Mouse (Mus musculus): ENCODE measurements at regions not wholly inside any gene's neighbourhood (a gene's known extent, or its start where the extent isn't known, plus 50 kb on each side); places are given as distances from the start of the nearest gene placed in this dataset.

DNA sequence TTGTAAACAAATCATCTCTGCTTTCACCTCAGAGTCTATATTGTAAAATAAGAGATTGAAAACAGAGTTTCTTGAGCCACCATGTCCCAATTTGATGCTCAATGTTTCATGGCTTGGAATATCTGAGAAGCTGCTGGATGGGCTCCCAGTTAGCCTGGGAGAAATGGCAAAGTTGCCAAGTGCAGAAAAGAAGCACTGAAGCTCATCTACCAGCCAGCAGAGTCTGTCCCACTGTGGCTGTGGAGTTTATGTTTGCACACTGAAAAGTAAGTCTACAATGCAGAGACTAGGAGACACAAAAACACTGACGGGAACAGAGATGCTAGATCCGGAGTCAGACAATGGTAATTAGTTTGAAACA, 341.7 kb downstream of the Fam84a start:
- H3K4me1 ChIP-seq: peaks cover 6% of the 10 kb centered on the region; the same call in 1 of the 2 replicates
- WGBS: 86% methylated on average over 2 of the region's 2 CpGs

GRCm38 (mm10) chr12:13809291-13810154, 342.3 kb downstream of the Fam84a start:
- no peak for ATAC-seq (ENCODE audit: low FRiP score, low read depth)
- Histone ChIP-seq H3K4me2 (replicated peaks) (no peak overlapping the region), H3K4me3 (no peak overlapping the region), H3K4me1 (peaks cover 6% of the 10 kb centered on the region; the same call in 1 of the 2 replicates), H3K9me3 (no peaks in the 10 kb centered on the region), H3K27ac (replicated peaks) (no peak overlapping the region), H3K27me3 (no peaks in the 10 kb centered on the region), H3K9ac (replicated peaks) (no peak overlapping the region), H3K36me3 (no peaks in the 10 kb centered on the region)
- 81% methylated on average over 6 of the region's 6 CpGs for WGBS

More for the DNA sequence above, 341.7 kb downstream of the Fam84a start:
- no peak overlapping the region for H3K27ac ChIP-seq (replicated peaks)
- no peaks in the 10 kb centered on the region for H3K9me3 ChIP-seq
- no peak for ATAC-seq (ENCODE audit: low FRiP score, low read depth)
- H3K9ac ChIP-seq (replicated peaks): no peak overlapping the region
- H3K27me3 ChIP-seq: no peaks in the 10 kb centered on the region
- no peaks in the 10 kb centered on the region for H3K36me3 ChIP-seq
- no peak overlapping the region for H3K4me2 ChIP-seq (replicated peaks)
- H3K4me3 ChIP-seq: no peak overlapping the region

GRCm38 (mm10) chr12:13779752-13780151, 372.1 kb downstream of the Fam84a start:
- Histone ChIP-seq H3K4me1 (no peaks in the 10 kb centered on the region), H3K4me3 (no peak overlapping the region), H3K9me3 (no peaks in the 10 kb centered on the region), H3K4me2 (replicated peaks) (no peak overlapping the region), H3K27ac (replicated peaks) (no peak overlapping the region), H3K36me3 (no peaks in the 10 kb centered on the region), H3K27me3 (no peaks in the 10 kb centered on the region), H3K9ac (replicated peaks) (no peak overlapping the region)
- ATAC-seq (ENCODE audit: low FRiP score, low read depth): no peak
- WGBS: 84% methylated on average over 2 of the region's 2 CpGs

GRCm38 (mm10) chr12:13776687-13777086, 375.2 kb downstream of the Fam84a start:
- Histone ChIP-seq H3K4me2 (replicated peaks) (no peak overlapping the region), H3K4me3 (no peak overlapping the region), H3K9me3 (no peaks in the 10 kb centered on the region), H3K27ac (replicated peaks) (no peak overlapping the region), H3K27me3 (no peaks in the 10 kb centered on the region), H3K4me1 (no peaks in the 10 kb centered on the region), H3K9ac (replicated peaks) (no peak overlapping the region), H3K36me3 (no peaks in the 10 kb centered on the region)
- ATAC-seq (ENCODE audit: low FRiP score, low read depth): no peak
- WGBS: 65% methylated on average over 1 of the region's 1 CpGs

- no peak overlapping the region for H3K4me2 ChIP-seq (replicated peaks)
- 94% methylated on average over 2 of the region's 2 CpGs for WGBS
- no peaks in the 10 kb centered on the region for H3K4me1 ChIP-seq
- no peak for ATAC-seq (ENCODE audit: low FRiP score, low read depth)
- no peak overlapping the region for H3K9ac ChIP-seq (replicated peaks)
- no peak overlapping the region for H3K27ac ChIP-seq (replicated peaks)
- H3K9me3 ChIP-seq: no peaks in the 10 kb centered on the region
- H3K36me3 ChIP-seq: no peaks in the 10 kb centered on the region
- H3K4me3 ChIP-seq: no peak overlapping the region
- H3K27me3 ChIP-seq: no peaks in the 10 kb centered on the region
These were observed 382.2 kb downstream of the Fam84a start for GRCm38 (mm10) chr12:13769696-13770095.

- Histone ChIP-seq H3K4me2 (replicated peaks) (no peak overlapping the region), H3K27ac (replicated peaks) (no peak overlapping the region), H3K4me3 (no peak overlapping the region), H3K27me3 (no peaks in the 10 kb centered on the region), H3K9ac (replicated peaks) (no peak overlapping the region), H3K36me3 (no peaks in the 10 kb centered on the region), H3K9me3 (no peaks in the 10 kb centered on the region), H3K4me1 (no peaks in the 10 kb centered on the region)
- 87% methylated on average over 4 of the region's 4 CpGs for WGBS
- no peak for ATAC-seq (ENCODE audit: low FRiP score, low read depth)
These were observed 382.7 kb downstream of the Fam84a start for GRCm38 (mm10) chr12:13769156-13769555.

GRCm38 (mm10) chr12:13766486-13766885, 385.4 kb downstream of the Fam84a start:
- Histone ChIP-seq H3K4me2 (replicated peaks) (no peak overlapping the region), H3K4me3 (no peak overlapping the region), H3K9ac (replicated peaks) (no peak overlapping the region), H3K4me1 (no peaks in the 10 kb centered on the region), H3K27me3 (no peaks in the 10 kb centered on the region), H3K27ac (replicated peaks) (no peak overlapping the region), H3K9me3 (no peaks in the 10 kb centered on the region), H3K36me3 (no peaks in the 10 kb centered on the region)
- no peak for ATAC-seq (ENCODE audit: low FRiP score, low read depth)
- WGBS: 92% methylated on average over 3 of the region's 3 CpGs

DNA sequence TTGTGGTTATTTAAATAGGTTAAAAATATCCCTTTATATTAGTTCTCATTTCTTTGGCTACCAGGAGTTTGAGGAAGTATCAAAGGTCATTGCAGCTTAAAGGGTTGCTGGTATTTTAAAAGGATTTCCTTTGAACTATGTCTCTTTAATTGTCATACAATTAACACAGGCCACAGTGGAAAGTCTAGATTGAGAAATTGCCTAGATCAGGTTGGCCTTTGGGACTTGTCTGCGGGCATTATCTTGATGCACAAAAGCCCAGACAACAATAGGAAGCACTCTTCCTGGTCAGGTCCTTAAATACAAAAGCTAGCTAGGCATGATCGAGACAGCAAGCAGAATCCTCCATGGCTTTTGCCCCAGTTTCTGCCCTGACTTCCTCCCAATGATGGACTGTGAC, 398.0 kb downstream of the Fam84a start:
- Histone ChIP-seq H3K9me3 (no peaks in the 10 kb centered on the region), H3K27me3 (no peaks in the 10 kb centered on the region), H3K4me2 (replicated peaks) (no peak overlapping the region), H3K4me3 (no peak overlapping the region), H3K27ac (replicated peaks) (no peak overlapping the region), H3K9ac (replicated peaks) (no peak overlapping the region), H3K4me1 (no peaks in the 10 kb centered on the region), H3K36me3 (no peaks in the 10 kb centered on the region)
- 73% methylated on average over 2 of the region's 2 CpGs for WGBS
- ATAC-seq (ENCODE audit: low FRiP score, low read depth): no peak

DNA sequence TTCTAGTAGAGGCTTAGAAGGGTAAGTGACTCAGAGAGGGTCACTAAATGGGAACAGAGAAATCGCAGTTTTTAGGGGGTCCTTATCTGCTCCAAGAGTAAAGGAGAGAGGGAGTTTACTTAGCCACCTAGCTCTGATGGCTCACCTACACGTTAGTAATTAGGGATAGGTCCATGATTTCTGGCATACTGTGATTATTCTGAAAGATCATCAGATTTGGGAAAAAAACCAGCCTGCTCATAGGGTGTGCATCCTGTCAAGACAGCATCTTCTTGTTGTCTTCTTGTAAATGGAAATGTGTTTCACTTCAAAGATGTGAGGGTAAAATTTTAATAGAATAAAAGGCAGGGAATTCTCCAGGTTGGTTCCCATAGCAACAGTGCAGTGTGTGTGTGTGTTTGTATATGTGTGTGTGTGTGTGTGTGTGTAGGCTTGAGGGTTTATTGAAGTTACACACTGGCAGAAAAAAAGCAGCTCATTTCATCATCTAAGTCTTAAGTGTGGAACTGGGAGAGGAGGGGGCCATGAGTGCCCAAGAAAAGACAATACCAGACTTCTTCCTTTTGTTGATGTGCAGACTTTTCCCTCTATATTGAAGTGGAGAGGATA, 407.4 kb downstream of the Fam84a start:
- H3K27ac ChIP-seq (replicated peaks): no peak overlapping the region
- no peaks in the 10 kb centered on the region for H3K36me3 ChIP-seq
- 81% methylated on average over 2 of the region's 2 CpGs for WGBS
- no peaks in the 10 kb centered on the region for H3K27me3 ChIP-seq
- H3K4me2 ChIP-seq (replicated peaks): no peak overlapping the region
- H3K4me3 ChIP-seq: no peak overlapping the region
- H3K4me1 ChIP-seq: no peaks in the 10 kb centered on the region
- H3K9ac ChIP-seq (replicated peaks): no peak overlapping the region
- no peak for ATAC-seq (ENCODE audit: low FRiP score, low read depth)
- H3K9me3 ChIP-seq: no peaks in the 10 kb centered on the region

- 80% methylated on average over 2 of the region's 2 CpGs for WGBS
- no peaks in the 10 kb centered on the region for H3K27me3 ChIP-seq
- no peaks in the 10 kb centered on the region for H3K9me3 ChIP-seq
- no peaks in the 10 kb centered on the region for H3K4me1 ChIP-seq
- H3K27ac ChIP-seq (replicated peaks): no peak overlapping the region
- no peak for ATAC-seq (ENCODE audit: low FRiP score, low read depth)
- H3K36me3 ChIP-seq: no peaks in the 10 kb centered on the region
- no peak overlapping the region for H3K9ac ChIP-seq (replicated peaks)
- H3K4me3 ChIP-seq: no peak overlapping the region
- H3K4me2 ChIP-seq (replicated peaks): no peak overlapping the region
These were observed 421.8 kb downstream of the Fam84a start for GRCm38 (mm10) chr12:13729901-13730637.

- H3K36me3 ChIP-seq: no peaks in the 10 kb centered on the region
- no peak for ATAC-seq (ENCODE audit: low FRiP score, low read depth)
- no peak overlapping the region for H3K27ac ChIP-seq (replicated peaks)
- no peaks in the 10 kb centered on the region for H3K4me1 ChIP-seq
- H3K9ac ChIP-seq (replicated peaks): no peak overlapping the region
- no peaks in the 10 kb centered on the region for H3K27me3 ChIP-seq
- no peak overlapping the region for H3K4me3 ChIP-seq
- 76% methylated on average over 4 of the region's 4 CpGs for WGBS
- H3K9me3 ChIP-seq: no peaks in the 10 kb centered on the region
- no peak overlapping the region for H3K4me2 ChIP-seq (replicated peaks)
These were observed 422.9 kb downstream of the Fam84a start for GRCm38 (mm10) chr12:13728986-13729385.

- ATAC-seq (ENCODE audit: low FRiP score, low read depth): no peak
- 83% methylated on average over 2 of the region's 2 CpGs for WGBS
- no peaks in the 10 kb centered on the region for H3K9me3 ChIP-seq
- H3K4me3 ChIP-seq: no peak overlapping the region
- no peaks in the 10 kb centered on the region for H3K4me1 ChIP-seq
- no peaks in the 10 kb centered on the region for H3K36me3 ChIP-seq
- H3K9ac ChIP-seq (replicated peaks): no peak overlapping the region
- no peaks in the 10 kb centered on the region for H3K27me3 ChIP-seq
- H3K4me2 ChIP-seq (replicated peaks): no peak overlapping the region
- H3K27ac ChIP-seq (replicated peaks): no peak overlapping the region
These were observed 427.3 kb downstream of the Fam84a start for GRCm38 (mm10) chr12:13724511-13724910.

Measured in midbrain, embryonic 12.5 days (tissue).